Mouse (Mus musculus): ENCODE measurements around the gene Nipal3. TPM values are rescaled to one million over a fixed set of nuclear protein-coding genes. Genes with fewer than 3 reads are reported as not detected.
A peak's percentile ranks its signal among the peaks of the same experiment; 100 is the strongest.

Gene Nipal3
- total and polyA plus RNA-seq, 3 experiments: 4.0 to 12.0 (median 6.4) TPM

- Histone ChIP-seq H3K4me3 (replicated peaks in 1 of 3; ENCODE audit: low read depth in 2 of 3, low read length in 2 of 3, poor library complexity in 1 of 3) (no peak overlapping the region), H3K9me3 (replicated peaks; ENCODE audit: low read length) (no peaks in the 10 kb centered on the region), H3K27ac (ENCODE audit: insufficient read depth, low read depth) (no peak overlapping the region), H3K27me3 (replicated peaks) (peaks cover 11% of the 10 kb centered on the region), H3K36me3 (replicated peaks in 1 of 2; ENCODE audit: control insufficient read depth in 1 of 2, insufficient read depth in 1 of 2, low read length in 1 of 2) (no peaks in the 10 kb centered on the region), H3K4me1 (ENCODE audit: control insufficient read depth in 1 of 2, insufficient read depth in 2 of 2) (peaks cover 2 to 15% of the 10 kb centered on the region in 2 experiments; a peak in 3 of 4 replicates), H3K79me2 (replicated peaks; ENCODE audit: control insufficient read depth, extremely low read depth, insufficient read depth, poor library complexity, severe bottlenecking) (no peaks in the 10 kb centered on the region), H3K4me2 (ENCODE audit: insufficient read depth, low read depth, poor library complexity, severe bottlenecking) (no peak overlapping the region), H3K9ac (ENCODE audit: insufficient read depth, low read depth) (no peak overlapping the region)
- dilution Hi-C loops (cut with MboI; ENCODE audit: extremely low pct_ligation_motif_present, extremely low pct_unique_long_range_greater_than_20kb, low sequenced_read_pairs): no loop called here
- TF ChIP-seq ZKSCAN1 (IDR thresholded peaks at IDR 0.05; ENCODE audit: borderline replicate concordance, low read depth, low read length) (no peak), SMC3 (IDR thresholded peaks at IDR 0.05; ENCODE audit: low read depth, low read length) (peak; percentile 59), MXI1 (IDR thresholded peaks at IDR 0.05; ENCODE audit: low read depth, low read length) (no peak), RAD21 (IDR thresholded peaks at IDR 0.05; ENCODE audit: low read depth, low read length) (peak; percentile 37), CTCF (conservative IDR thresholded peaks at IDR 0.05 in 1 of 2, IDR thresholded peaks at IDR 0.05 in 1 of 2; ENCODE audit: low read depth in 2 of 2, low read length in 2 of 2) (peak; percentile 60 to 74; a peak in 3 of 4 replicates)
- in situ Hi-C loops (cut with MboI; ENCODE audit: low pct_ligation_motif_present, low pct_unique_long_range_greater_than_20kb, low sequenced_read_pairs): no loop called here
- DNase-seq (ENCODE audit: extremely low read depth): no peak
These were observed 12.9 kb upstream of the Nipal3 start for GRCm38 (mm10) chr4:135507547-135508350.

- H3K4me2 ChIP-seq (ENCODE audit: insufficient read depth, low read depth, poor library complexity, severe bottlenecking): no peak overlapping the region
- H3K4me1 ChIP-seq (ENCODE audit: control insufficient read depth in 1 of 2, insufficient read depth in 2 of 2): peaks cover 2 to 15% of the 10 kb centered on the region in 2 experiments; a peak in 3 of 4 replicates
- no peak for TF ChIP-seq IRF4 (IDR thresholded peaks at IDR 0.05; ENCODE audit: low read depth, low read length)
- no peak for TF ChIP-seq CHD1 (IDR thresholded peaks at IDR 0.05; ENCODE audit: low read depth, low read length)
- no peak for TF ChIP-seq MAFK (IDR thresholded peaks at IDR 0.05; ENCODE audit: insufficient replicate concordance, low read length)
- TF ChIP-seq KAT2A (IDR thresholded peaks at IDR 0.05; ENCODE audit: insufficient replicate concordance, low read length): no peak
- no peak for TF ChIP-seq ZKSCAN1 (IDR thresholded peaks at IDR 0.05; ENCODE audit: borderline replicate concordance, low read depth, low read length)
- no peak for TF ChIP-seq POLR2AphosphoS2 (IDR thresholded peaks at IDR 0.05; ENCODE audit: low read depth, low read length)
- H3K79me2 ChIP-seq (replicated peaks; ENCODE audit: control insufficient read depth, extremely low read depth, insufficient read depth, poor library complexity, severe bottlenecking): no peaks in the 10 kb centered on the region
- no peaks in the 10 kb centered on the region for H3K36me3 ChIP-seq (replicated peaks in 1 of 2; ENCODE audit: control insufficient read depth in 1 of 2, insufficient read depth in 1 of 2, low read length in 1 of 2)
- peaks cover 3% of the 10 kb centered on the region for H3K9me3 ChIP-seq (replicated peaks; ENCODE audit: low read length)
- in situ Hi-C loops (cut with MboI; ENCODE audit: low pct_ligation_motif_present, low pct_unique_long_range_greater_than_20kb, low sequenced_read_pairs) (no loop called here), dilution Hi-C loops (cut with MboI; ENCODE audit: extremely low pct_ligation_motif_present, extremely low pct_unique_long_range_greater_than_20kb, low sequenced_read_pairs) (no loop called here)
- H3K27me3 ChIP-seq (replicated peaks): peaks cover 1% of the 10 kb centered on the region
- no peak overlapping the region for H3K4me3 ChIP-seq (replicated peaks in 1 of 3; ENCODE audit: low read depth in 2 of 3, low read length in 2 of 3, poor library complexity in 1 of 3)
- H3K9ac ChIP-seq (ENCODE audit: insufficient read depth, low read depth): no peak overlapping the region
- no peak overlapping the region for H3K27ac ChIP-seq (ENCODE audit: insufficient read depth, low read depth)
- no peak for DNase-seq (ENCODE audit: extremely low read depth)
These were observed 11.0 kb upstream of the Nipal3 start for GRCm38 (mm10) chr4:135505794-135506193.

GRCm38 (mm10) chr4:135501587-135501986 is 6.7 kb upstream of the Nipal3 start:
- no peaks in the 10 kb centered on the region for H3K36me3 ChIP-seq (replicated peaks in 1 of 2; ENCODE audit: control insufficient read depth in 1 of 2, insufficient read depth in 1 of 2, low read length in 1 of 2)
- no peak for TF ChIP-seq JUN (IDR thresholded peaks at IDR 0.05; ENCODE audit: insufficient read depth, low read depth, low read length)
- TF ChIP-seq PAX5 (IDR thresholded peaks at IDR 0.05; ENCODE audit: low read length): no peak
- TF ChIP-seq IRF4 (IDR thresholded peaks at IDR 0.05; ENCODE audit: low read depth, low read length): no peak
- no peak for TF ChIP-seq MAX (IDR thresholded peaks at IDR 0.05; ENCODE audit: low read length)
- TF ChIP-seq ZNF384 (IDR thresholded peaks at IDR 0.05; ENCODE audit: low read depth, low read length): no peak
- no peak for TF ChIP-seq ETS1 (conservative IDR thresholded peaks at IDR 0.05; ENCODE audit: low read depth, low read length)
- TF ChIP-seq JUND (conservative IDR thresholded peaks at IDR 0.05; ENCODE audit: low read depth, low read length): no peak
- TF ChIP-seq MAFK (IDR thresholded peaks at IDR 0.05; ENCODE audit: insufficient replicate concordance, low read length): no peak
- no peak for TF ChIP-seq ZMIZ1 (IDR thresholded peaks at IDR 0.05; ENCODE audit: low read depth, low read length)
- TF ChIP-seq EP300 (IDR thresholded peaks at IDR 0.05; ENCODE audit: low read length): no peak
- TF ChIP-seq GABPA (IDR thresholded peaks at IDR 0.05; ENCODE audit: insufficient replicate concordance, low read depth, low read length): no peak
- no peak for TF ChIP-seq BHLHE40 (IDR thresholded peaks at IDR 0.05; ENCODE audit: low read depth, low read length)
- no peak for TF ChIP-seq TBP (conservative IDR thresholded peaks at IDR 0.05; ENCODE audit: low read depth, low read length)
- no peak for TF ChIP-seq ZKSCAN1 (IDR thresholded peaks at IDR 0.05; ENCODE audit: borderline replicate concordance, low read depth, low read length)
- no peak for TF ChIP-seq CHD2 (IDR thresholded peaks at IDR 0.05; ENCODE audit: low read length)
- TF ChIP-seq POLR2A (IDR thresholded peaks at IDR 0.05; ENCODE audit: low read depth, low read length): no peak

More at GRCm38 (mm10) chr4:135501587-135501986, 6.7 kb upstream of the Nipal3 start:
- in situ Hi-C loops (cut with MboI; ENCODE audit: low pct_ligation_motif_present, low pct_unique_long_range_greater_than_20kb, low sequenced_read_pairs): no loop called here
- H3K4me3 ChIP-seq (replicated peaks in 1 of 3; ENCODE audit: low read depth in 2 of 3, low read length in 2 of 3, poor library complexity in 1 of 3): no peak overlapping the region
- H3K79me2 ChIP-seq (replicated peaks; ENCODE audit: control insufficient read depth, extremely low read depth, insufficient read depth, poor library complexity, severe bottlenecking): no peaks in the 10 kb centered on the region
- no peak overlapping the region for H3K27ac ChIP-seq (ENCODE audit: insufficient read depth, low read depth)
- dilution Hi-C loops (cut with MboI; ENCODE audit: extremely low pct_ligation_motif_present, extremely low pct_unique_long_range_greater_than_20kb, low sequenced_read_pairs): no loop called here
- no peaks in the 10 kb centered on the region for H3K27me3 ChIP-seq (replicated peaks)
- H3K9me3 ChIP-seq (replicated peaks; ENCODE audit: low read length): peaks cover 7% of the 10 kb centered on the region
- no peak overlapping the region for H3K4me2 ChIP-seq (ENCODE audit: insufficient read depth, low read depth, poor library complexity, severe bottlenecking)
- peaks cover 8 to 32% of the 10 kb centered on the region in 2 experiments; a peak in 3 of 4 replicates for H3K4me1 ChIP-seq (ENCODE audit: control insufficient read depth in 1 of 2, insufficient read depth in 2 of 2)
- DNase-seq (ENCODE audit: extremely low read depth): no peak
- H3K9ac ChIP-seq (ENCODE audit: insufficient read depth, low read depth): no peak overlapping the region

All from CH12.LX (cell line).